Mouse (Mus musculus) ES-Bruce4 (cell line): ENCODE measurements around the gene Gm11559.
"Not testable (repeated sequence)": the region's sequence is repeated elsewhere in the genome, so short reads cannot be mapped to it uniquely, and the experiment has no call there.

ENCODE experiments used
- CTCF ChIP-seq: IDR thresholded peaks from one replicate; pipeline ENCODE4 v1.8.1; 2011; ENCODE audit warnings: low read depth, low read length
- POLR2A ChIP-seq: IDR thresholded peaks from one replicate; pipeline ENCODE4 v1.8.1; 2011; ENCODE audit warnings: low read length; ENCODE audit not compliant: insufficient read depth

GRCm38 (mm10) chr11:99815566-99815965 is 48.7 kb upstream of the Gm11559 start, which contains the start of gene Gm11564:
- not testable (repeated sequence) for TF ChIP-seq POLR2A, CTCF
